Mouse (Mus musculus): ENCODE results near the gene Gdap1l1. TPM values are rescaled to one million over a fixed set of nuclear protein-coding genes. Genes with fewer than 3 reads are reported as not detected.
A peak's percentile ranks its signal among the peaks of the same experiment; 100 is the strongest.

Gene Gdap1l1
- polyA plus RNA-seq, 1 experiment from 2014 or later: 54.8 TPM

DNA sequence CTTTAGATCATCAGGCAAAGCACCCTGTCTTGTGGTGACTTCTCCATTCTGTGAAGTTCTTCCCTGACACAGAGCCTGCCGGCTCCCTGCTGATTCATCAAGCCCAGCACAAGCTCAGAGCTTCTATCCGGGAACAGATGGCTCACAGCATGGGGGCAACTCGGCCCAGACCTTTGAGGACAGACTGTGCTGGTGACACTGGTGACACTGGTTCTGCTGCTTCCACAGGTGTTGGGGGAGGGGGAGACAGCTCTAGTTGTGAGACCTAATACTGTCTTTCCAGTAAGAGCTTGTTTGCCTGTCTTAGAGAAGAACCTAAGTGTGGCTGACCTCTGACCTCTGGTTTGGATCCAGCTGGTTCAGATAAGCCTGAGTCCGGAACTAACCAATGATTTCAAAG lies 4.3 kb upstream of the Gdap1l1 start:
- Histone ChIP-seq H3K27me3 (ENCODE audit: insufficient read depth, poor library complexity, severe bottlenecking) (peaks cover 20% of the 10 kb centered on the region), H3K4me1 (replicated peaks) (peaks cover 26% of the 10 kb centered on the region), H3K36me3 (no peaks in the 10 kb centered on the region), H3K4me3 (no peak overlapping the region), H3K27ac (no peak overlapping the region), H3K9me3 (no peaks in the 10 kb centered on the region)
- DNase-seq (ENCODE audit: low spot score): no peak
- 21% methylated on average over 4 of the region's 4 CpGs for WGBS

DNA sequence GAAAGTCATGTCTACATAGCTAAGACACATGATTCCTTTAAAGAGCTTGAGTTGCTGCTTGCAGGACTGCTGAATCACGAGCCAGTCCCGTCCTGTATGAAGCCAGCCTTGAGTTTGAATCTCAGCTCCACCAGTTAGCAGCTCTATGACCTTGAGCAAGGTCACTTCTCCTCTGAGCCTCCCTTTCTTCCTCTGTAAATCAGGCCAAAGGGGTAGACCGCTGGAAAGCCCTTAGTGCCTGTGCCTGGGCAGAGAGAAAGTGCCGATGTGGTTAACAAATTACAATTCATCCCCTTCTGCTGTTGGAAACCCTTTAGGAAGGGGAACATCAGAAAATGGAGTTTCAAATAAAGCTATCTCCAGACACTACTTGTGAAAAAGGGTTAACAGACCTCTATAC lies 476 bp upstream of the Gdap1l1 start:
- 44% methylated on average over 4 of the region's 4 CpGs for WGBS
- Histone ChIP-seq H3K27ac (peak overlapping the region; percentile 90), H3K9me3 (no peaks in the 10 kb centered on the region), H3K4me1 (replicated peaks) (peaks cover 35% of the 10 kb centered on the region), H3K36me3 (no peaks in the 10 kb centered on the region), H3K4me3 (peak overlapping the region; percentile 72), H3K27me3 (ENCODE audit: insufficient read depth, poor library complexity, severe bottlenecking) (peaks cover 21% of the 10 kb centered on the region)
- no peak for DNase-seq (ENCODE audit: low spot score)

DNA sequence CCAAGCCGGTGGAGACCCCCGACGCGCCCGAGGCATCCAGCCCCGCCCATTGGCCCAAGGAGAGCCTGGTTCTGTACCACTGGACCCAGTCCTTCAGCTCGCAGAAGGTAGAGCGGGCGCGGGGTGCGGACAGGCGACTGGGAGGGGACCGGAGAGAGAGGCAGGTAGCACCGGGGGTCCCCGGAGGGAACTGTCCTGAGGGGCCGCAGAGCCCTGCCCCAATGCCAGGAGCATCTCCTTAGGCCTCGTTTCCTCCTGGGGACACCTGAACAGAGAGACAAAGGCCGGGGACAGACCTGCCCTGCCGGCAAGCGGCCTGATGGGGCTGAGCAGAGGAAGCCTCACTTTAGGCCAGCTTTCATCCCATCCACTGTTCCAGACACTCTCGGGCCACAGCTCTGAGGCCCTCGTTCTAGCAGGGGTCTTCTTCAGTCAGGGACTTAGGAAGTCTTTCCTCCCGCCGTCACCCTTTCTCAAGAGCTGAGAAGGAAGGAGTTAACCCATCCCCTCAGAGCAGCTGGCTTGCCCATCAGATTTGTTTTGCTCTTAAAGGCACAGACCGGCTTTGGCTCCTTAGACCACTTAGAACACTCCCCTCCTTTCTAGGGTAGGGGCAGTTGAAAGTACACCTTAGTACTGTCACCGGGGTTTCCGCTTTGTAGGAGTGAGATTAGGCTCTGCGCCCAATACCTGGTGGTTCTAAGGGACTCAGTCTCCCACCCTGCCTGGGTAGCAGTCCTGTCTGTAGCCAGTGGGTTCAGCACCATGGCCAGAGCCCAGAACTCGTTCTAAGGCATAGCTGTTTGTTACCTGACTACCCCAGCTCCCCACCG lies 559 bp downstream of the Gdap1l1 start:
- H3K27me3 ChIP-seq (ENCODE audit: insufficient read depth, poor library complexity, severe bottlenecking): peaks cover 21% of the 10 kb centered on the region
- H3K4me1 ChIP-seq (replicated peaks): peaks cover 35% of the 10 kb centered on the region
- peak overlapping the region; percentile 90 for H3K27ac ChIP-seq
- peak overlapping the region; percentile 72 for H3K4me3 ChIP-seq
- H3K36me3 ChIP-seq: no peaks in the 10 kb centered on the region
- no peaks in the 10 kb centered on the region for H3K9me3 ChIP-seq
- peak; percentile 67 for DNase-seq (ENCODE audit: low spot score)
- WGBS: 1% methylated on average over 30 of the region's 30 CpGs

DNA sequence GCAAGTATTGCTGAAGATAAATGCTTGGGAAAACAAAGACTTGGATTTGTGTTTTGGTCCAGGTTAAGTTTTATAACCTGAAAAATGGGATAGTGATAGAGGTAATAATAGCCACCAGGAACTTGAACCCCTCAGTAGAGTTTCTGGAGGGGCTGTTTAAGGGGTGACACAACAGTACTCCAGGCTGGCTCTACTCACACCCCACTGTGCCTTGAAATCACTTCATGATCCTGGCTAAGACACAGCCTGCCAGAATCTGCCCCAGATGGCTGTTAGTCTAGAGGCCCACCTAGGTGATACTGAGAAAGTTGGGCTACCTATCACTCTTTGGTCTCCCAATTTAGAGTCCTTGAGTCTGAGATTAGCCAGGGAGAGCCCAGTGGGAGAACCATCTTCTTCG lies 1.2 kb downstream of the Gdap1l1 start:
- H3K4me3 ChIP-seq: peak overlapping the region; percentile 72
- H3K9me3 ChIP-seq: no peaks in the 10 kb centered on the region
- peaks cover 32% of the 10 kb centered on the region for H3K4me1 ChIP-seq (replicated peaks)
- DNase-seq (ENCODE audit: low spot score): no peak
- 74% methylated on average over 1 of the region's 1 CpGs for WGBS
- H3K27me3 ChIP-seq (ENCODE audit: insufficient read depth, poor library complexity, severe bottlenecking): peaks cover 21% of the 10 kb centered on the region
- H3K36me3 ChIP-seq: no peaks in the 10 kb centered on the region
- no peak overlapping the region; the same call in 1 of the 2 replicates for H3K27ac ChIP-seq

DNA sequence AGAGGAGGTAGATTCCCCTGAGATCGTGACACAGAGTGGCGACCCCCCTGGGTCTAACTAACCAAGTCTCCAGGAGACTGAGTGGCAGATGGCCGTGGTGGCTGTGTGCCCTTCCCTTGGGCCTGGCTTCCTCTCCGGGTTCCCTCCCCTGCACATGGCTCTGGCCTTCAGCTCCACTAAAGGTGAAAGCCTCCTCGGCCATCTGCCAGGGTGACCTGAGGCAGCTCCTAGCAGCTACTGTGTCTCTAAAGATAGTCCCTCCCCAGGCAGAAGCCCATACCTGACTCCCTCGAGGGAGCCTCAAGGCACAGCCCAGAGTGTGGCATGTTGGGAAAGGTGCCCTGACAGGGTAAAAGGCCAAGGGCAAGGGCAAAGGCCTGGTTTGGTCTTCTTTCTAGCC lies 5.3 kb downstream of the Gdap1l1 start:
- 72% methylated on average over 6 of the region's 6 CpGs for WGBS

DNA sequence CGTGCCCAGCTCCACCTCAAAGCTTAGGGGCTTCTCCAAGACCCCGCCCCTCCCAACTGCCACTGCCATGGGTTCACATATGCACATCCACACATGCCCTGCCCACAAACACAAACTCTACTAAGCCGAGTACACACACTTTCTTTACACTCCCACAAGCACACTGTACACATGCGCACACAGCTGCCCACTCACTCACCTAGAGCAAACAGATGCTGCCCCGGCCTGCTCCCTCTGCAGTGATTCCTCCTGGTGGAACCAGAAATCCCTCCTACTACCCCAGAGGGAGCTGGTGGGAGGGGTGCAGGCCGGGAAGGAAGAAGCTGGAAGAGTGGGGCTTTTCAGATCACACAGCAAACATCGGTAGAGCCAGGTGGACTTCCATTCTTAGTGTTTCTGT lies 5.7 kb downstream of the Gdap1l1 start:
- H3K4me3 ChIP-seq: no peak overlapping the region
- peaks cover 1% of the 10 kb centered on the region for H3K27me3 ChIP-seq (ENCODE audit: insufficient read depth, poor library complexity, severe bottlenecking)
- H3K4me1 ChIP-seq (replicated peaks): peaks cover 17% of the 10 kb centered on the region
- peaks cover 15% of the 10 kb centered on the region for H3K36me3 ChIP-seq
- no peak overlapping the region for H3K27ac ChIP-seq
- no peaks in the 10 kb centered on the region for H3K9me3 ChIP-seq
- WGBS: 70% methylated on average over 7 of the region's 7 CpGs
- DNase-seq (ENCODE audit: low spot score): no peak

More for the DNA sequence above, 5.3 kb downstream of the Gdap1l1 start:
- no peak overlapping the region for H3K27ac ChIP-seq
- no peak overlapping the region for H3K4me3 ChIP-seq
- peaks cover 15% of the 10 kb centered on the region for H3K36me3 ChIP-seq
- no peak for DNase-seq (ENCODE audit: low spot score)
- peaks cover 22% of the 10 kb centered on the region for H3K4me1 ChIP-seq (replicated peaks)
- H3K9me3 ChIP-seq: no peaks in the 10 kb centered on the region
- H3K27me3 ChIP-seq (ENCODE audit: insufficient read depth, poor library complexity, severe bottlenecking): peaks cover 6% of the 10 kb centered on the region

DNA sequence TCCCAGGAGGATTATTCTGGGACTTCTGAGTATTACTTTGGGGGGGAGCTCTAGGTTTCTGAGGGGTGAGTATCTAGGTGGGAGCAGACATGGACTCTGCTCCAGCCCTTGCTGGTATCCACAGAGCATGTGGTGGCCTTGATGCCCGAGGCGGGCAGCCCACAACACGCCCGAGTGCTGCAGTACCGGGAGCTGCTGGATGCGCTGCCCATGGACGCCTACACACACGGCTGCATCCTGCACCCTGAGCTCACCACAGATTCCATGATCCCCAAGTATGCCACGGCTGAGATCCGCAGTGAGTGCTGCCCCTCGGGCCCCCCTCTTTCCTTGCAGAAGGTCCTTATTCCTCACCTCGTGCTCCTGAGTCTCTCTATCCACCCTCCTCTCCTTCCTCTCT lies 9.1 kb downstream of the Gdap1l1 start:
- 86% methylated on average over 12 of the region's 12 CpGs for WGBS
- Histone ChIP-seq H3K27me3 (ENCODE audit: insufficient read depth, poor library complexity, severe bottlenecking) (no peaks in the 10 kb centered on the region), H3K9me3 (no peaks in the 10 kb centered on the region), H3K36me3 (peaks cover 24% of the 10 kb centered on the region), H3K27ac (no peak overlapping the region), H3K4me3 (no peak overlapping the region), H3K4me1 (replicated peaks) (0 out of 2 replicates have a peak, but pooled peaks cover 8% of the 10 kb centered on the region)
- DNase-seq (ENCODE audit: low spot score): no peak

DNA sequence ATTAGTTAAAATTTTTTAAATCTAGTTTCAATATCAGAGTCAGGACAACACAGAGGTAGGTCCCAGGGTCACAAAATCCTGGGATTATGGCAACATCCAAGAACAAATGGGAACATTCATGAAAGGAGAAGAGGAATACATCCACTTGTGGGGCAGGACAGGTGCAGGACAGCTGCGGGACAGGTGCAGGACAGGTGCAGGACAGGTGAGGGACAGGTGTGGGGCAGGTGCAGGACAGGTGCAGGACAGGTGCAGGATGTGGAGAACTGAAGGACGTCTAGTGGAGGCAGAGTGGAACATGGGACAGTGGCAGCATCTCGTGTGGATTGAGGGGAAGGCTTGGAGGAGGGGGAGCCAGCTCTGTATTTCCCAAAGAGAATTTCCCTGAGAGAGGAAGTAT lies 11.0 kb downstream of the Gdap1l1 start:
- DNase-seq (ENCODE audit: low spot score): no peak
- WGBS: 63% methylated on average over 3 of the region's 3 CpGs

DNA sequence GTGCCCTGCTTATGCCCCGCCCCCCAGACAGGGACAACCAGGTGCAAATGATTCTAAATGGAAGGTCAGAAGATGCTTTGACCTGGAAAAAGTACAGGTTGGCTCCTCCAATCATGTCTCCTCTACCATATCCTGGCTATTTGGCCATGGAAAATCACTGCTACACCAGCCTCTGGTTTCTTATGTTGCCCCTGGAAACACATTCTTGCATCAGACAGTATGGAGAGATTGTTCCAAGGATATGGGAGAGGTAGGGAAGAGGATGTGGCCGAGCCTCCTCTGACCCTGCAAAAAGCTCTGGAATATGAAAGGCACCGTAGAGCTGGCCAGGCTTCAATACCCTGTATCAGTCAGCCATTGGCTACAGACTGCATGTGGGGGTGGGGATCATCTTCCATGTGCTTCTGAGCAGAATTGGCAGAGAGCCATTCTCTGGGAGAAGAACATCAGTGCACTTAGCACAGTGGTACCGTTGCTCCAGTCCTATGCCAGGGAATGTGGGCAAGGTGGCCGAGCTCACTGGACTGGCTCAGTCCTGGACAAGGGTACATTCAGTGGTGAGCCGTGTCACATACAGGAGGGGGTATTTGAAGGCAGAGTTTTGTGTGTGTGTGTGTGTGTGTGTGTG lies 12.5 kb downstream of the Gdap1l1 start:
- DNase-seq (ENCODE audit: low spot score): no peak
- no peak overlapping the region for H3K4me3 ChIP-seq
- H3K9me3 ChIP-seq: no peaks in the 10 kb centered on the region
- 83% methylated on average over 6 of the region's 6 CpGs for WGBS
- no peak overlapping the region for H3K27ac ChIP-seq
- no peaks in the 10 kb centered on the region for H3K27me3 ChIP-seq (ENCODE audit: insufficient read depth, poor library complexity, severe bottlenecking)
- no peaks in the 10 kb centered on the region for H3K4me1 ChIP-seq (replicated peaks)
- peaks cover 41% of the 10 kb centered on the region for H3K36me3 ChIP-seq

More for the DNA sequence above, 11.0 kb downstream of the Gdap1l1 start:
- H3K4me1 ChIP-seq (replicated peaks): no peaks in the 10 kb centered on the region
- no peak overlapping the region for H3K4me3 ChIP-seq
- no peak overlapping the region for H3K27ac ChIP-seq
- no peaks in the 10 kb centered on the region for H3K9me3 ChIP-seq
- H3K27me3 ChIP-seq (ENCODE audit: insufficient read depth, poor library complexity, severe bottlenecking): no peaks in the 10 kb centered on the region
- peaks cover 35% of the 10 kb centered on the region for H3K36me3 ChIP-seq

DNA sequence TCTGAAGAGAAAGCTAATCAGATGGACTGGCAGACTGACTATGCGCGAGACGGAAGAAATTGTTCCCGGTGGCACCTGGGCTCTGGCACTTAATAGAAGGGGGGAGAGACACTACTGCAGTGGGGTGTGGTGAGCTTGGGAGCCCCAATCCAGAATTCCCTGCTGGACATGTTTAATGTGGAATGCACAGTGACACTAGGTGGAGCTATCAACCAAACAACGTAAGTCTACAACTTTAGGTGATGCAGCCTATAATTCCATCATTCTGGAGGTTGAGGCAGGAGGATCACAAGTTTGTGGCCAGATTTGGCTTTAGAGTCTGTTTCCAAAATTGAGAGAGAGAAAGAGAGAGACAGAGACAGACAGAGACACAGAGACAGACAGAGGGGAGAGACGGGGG lies 14.5 kb downstream of the Gdap1l1 start:
- Histone ChIP-seq H3K27ac (no peak overlapping the region), H3K9me3 (no peaks in the 10 kb centered on the region), H3K36me3 (peaks cover 26% of the 10 kb centered on the region), H3K27me3 (ENCODE audit: insufficient read depth, poor library complexity, severe bottlenecking) (no peaks in the 10 kb centered on the region), H3K4me1 (replicated peaks) (no peaks in the 10 kb centered on the region), H3K4me3 (no peak overlapping the region)
- 93% methylated on average over 6 of the region's 6 CpGs for WGBS
- no peak for DNase-seq (ENCODE audit: low spot score)

DNA sequence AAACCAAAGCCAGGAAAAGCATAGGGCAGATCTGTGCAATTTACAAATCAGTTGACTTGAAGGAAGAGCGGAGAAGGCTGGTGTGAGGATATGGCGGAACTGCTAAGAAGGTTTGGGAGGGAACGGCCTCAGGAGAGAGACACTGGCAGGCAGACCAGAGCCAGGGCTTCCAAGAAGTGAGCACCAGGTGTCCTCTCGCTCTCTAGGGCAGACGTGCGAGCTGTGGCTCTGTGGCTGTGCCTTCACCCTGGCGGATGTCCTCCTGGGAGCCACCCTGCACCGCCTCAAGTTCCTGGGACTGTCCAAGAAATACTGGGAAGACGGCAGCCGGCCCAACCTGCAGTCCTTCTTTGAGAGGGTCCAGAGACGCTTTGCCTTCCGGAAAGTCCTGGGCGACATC lies 15.1 kb downstream of the Gdap1l1 start:
- WGBS: 90% methylated on average over 13 of the region's 13 CpGs
- H3K9me3 ChIP-seq: no peaks in the 10 kb centered on the region
- H3K4me1 ChIP-seq (replicated peaks): no peaks in the 10 kb centered on the region
- H3K4me3 ChIP-seq: no peak overlapping the region
- H3K27ac ChIP-seq: no peak overlapping the region
- peaks cover 5% of the 10 kb centered on the region for H3K27me3 ChIP-seq (ENCODE audit: insufficient read depth, poor library complexity, severe bottlenecking)
- no peak for DNase-seq (ENCODE audit: low spot score)
- H3K36me3 ChIP-seq: peaks cover 26% of the 10 kb centered on the region

DNA sequence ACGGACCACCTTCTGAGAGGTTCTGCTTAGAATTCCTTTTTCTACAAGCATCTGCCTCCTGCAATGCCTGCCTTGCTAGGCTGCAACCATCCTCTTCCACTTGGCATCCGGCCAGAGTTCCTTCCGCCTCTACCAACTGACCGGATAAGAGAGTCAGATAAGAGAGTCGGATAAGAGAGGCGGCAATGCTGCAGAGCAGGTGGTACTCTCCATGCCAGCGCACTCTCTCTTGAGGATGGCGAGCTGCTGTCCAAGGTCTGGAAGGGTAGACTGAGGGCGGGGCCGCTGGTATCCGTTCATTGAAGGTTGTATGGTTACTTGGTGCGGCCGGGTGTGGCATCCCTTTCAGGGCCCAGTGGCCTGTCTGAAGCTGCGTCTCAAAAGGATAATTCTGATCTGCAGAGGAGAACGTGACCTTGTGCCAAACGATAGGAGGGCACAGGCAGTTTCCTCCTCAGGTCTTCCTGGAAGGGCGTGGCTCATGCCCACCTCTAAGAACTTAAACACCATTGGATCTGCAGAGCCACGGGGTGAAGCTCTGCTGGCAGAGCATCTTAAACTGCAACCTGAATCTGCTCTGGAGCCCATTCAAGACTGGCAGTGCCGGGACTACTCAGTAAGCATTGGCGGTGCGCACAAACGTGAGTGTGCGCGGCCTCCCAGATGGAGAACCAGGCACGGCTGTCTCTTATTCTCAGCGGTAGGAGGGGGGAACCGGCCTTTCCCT lies 20.4 kb downstream of the Gdap1l1 start:
- Histone ChIP-seq H3K9me3 (no peaks in the 10 kb centered on the region), H3K4me1 (replicated peaks) (peaks cover 10% of the 10 kb centered on the region; the same call in 1 of the 2 replicates), H3K4me3 (no peak overlapping the region), H3K27ac (no peak overlapping the region), H3K36me3 (peaks cover 12% of the 10 kb centered on the region), H3K27me3 (ENCODE audit: insufficient read depth, poor library complexity, severe bottlenecking) (peaks cover 16% of the 10 kb centered on the region)
- WGBS: 57% methylated on average over 27 of the region's 27 CpGs
- no peak for DNase-seq (ENCODE audit: low spot score)

DNA sequence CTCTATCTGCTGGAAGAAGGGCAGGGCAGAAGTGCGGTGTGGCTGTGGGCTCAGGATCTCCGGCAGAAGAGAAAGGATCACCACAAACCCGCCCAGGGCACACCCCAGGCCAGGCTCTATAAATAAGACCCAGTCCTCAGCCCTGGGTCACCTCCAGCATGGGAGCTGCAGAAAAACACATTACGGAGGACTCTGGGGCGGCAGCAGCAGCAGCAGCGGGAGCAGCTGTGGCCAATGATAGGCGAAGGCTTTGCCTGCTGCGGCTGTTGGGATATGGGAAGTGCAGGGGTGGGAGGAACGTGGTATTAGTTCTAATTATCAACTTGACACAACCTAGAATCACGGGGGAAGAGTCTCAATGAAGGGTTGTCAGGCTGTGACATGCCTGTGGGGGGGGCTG lies 21.1 kb downstream of the Gdap1l1 start:
- no peaks in the 10 kb centered on the region for H3K9me3 ChIP-seq
- no peak overlapping the region for H3K4me3 ChIP-seq
- H3K27me3 ChIP-seq (ENCODE audit: insufficient read depth, poor library complexity, severe bottlenecking): peaks cover 16% of the 10 kb centered on the region
- peaks cover 5% of the 10 kb centered on the region for H3K36me3 ChIP-seq
- no peak overlapping the region for H3K27ac ChIP-seq
- peaks cover 11% of the 10 kb centered on the region; the same call in 1 of the 2 replicates for H3K4me1 ChIP-seq (replicated peaks)
- no peak for DNase-seq (ENCODE audit: low spot score)
- 45% methylated on average over 10 of the region's 10 CpGs for WGBS
